Mouse (Mus musculus) spleen, adult 2 months (tissue): Measurements from ENCODE around the gene Usp51.

Experiments used
- CTCF ChIP-seq: fragments of 200-500 bp; IDR thresholded peaks from 2 replicates; pipeline ENCODE4 v1.5.1; 2011; ENCODE audit warnings: mild to moderate bottlenecking, inconsistent platforms; ENCODE audit not compliant: insufficient read depth, insufficient read length, insufficient replicate concordance; ENCODE audit errors: extremely low read depth
- POLR2A ChIP-seq: fragments of 200-500 bp; IDR thresholded peaks from 2 replicates; pipeline ENCODE4 v1.6.1; 2011; ENCODE audit warnings: low read depth, low read length, inconsistent platforms

DNA sequence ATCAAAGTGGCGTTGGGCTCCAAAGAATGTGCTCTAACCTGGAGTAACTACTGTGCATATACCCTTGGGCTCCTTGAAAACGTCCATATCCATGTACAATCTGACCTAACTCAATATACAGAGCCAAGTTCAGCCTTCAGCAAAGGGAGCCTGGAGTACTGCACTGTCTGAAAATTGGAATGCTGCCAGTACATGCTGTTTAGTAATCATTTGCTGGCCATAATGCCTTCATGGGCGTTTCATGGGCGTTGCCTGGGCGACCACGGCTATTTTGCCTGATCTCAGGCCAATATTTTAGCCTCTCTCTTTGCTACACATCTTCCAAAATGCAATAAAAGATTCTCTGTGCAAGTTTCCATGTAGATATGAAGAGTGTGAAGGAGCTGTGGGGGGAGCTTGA lies 36.7 kb upstream of the Usp51 start:
- no peak for TF ChIP-seq CTCF
- no peak for TF ChIP-seq POLR2A
